Mouse (Mus musculus): ENCODE data around the gene Serpina1d.
"Not testable (repeated sequence)": the region's sequence is repeated elsewhere in the genome, so short reads cannot be mapped to it uniquely, and the experiment has no call there.

The Serpina1d gene

DNA sequence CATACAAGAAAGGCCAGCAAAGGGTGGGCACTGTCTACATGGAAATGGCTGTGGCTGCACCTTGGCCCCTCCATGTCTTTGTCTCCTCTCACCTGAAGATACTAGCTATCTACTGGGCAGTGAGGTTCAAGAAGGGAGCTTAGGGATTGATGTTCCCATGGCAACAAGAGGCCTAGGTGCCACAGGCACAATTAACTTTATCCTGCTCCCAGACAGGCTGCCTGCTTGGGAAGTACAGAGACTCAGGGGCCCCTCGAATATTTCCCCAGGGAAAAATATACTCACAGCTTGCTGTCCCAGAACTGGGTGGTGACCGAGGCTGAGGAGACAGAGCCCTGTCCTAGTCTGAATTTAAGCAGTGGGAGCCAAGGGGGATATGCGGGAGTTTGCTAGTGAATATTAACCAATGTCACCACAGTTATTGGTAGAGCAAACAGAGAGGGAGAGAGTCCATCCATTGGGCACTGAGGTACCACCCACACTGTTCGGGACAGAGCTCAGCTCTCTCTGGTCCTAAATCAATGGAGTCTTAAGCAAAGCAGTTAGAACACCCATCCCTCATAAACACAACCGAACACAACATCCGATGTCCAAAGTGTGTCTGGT is at the start of gene Serpina1d:
Gene Serpina1d, minus strand, starts transcription at position 347 of the 606 bp plus-strand sequence.
- DNase-seq (ENCODE audit: low read depth) = not testable (repeated sequence)

DNA sequence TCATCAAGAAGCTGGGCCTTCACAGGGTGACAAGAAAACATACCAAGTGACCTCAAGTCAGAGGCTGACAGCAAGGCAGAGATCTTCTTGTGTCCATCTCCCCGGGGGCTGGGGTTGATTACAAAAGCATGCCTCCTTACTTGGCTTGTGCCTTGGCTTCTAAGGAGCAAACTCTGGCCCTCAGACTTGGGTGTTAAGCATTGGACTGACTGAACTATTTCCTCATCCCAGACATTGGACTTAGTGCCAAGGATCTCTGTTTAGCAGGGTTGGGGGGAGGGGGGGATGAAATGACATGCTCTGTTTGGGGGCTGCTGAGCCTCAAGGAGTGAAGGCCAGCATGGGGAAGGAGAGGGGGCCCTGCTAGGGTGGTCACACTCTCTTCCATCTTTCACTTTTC is 2.8 kb downstream of the Serpina1d start:
- DNase-seq (ENCODE audit: low read depth) = not testable (repeated sequence)

DNA sequence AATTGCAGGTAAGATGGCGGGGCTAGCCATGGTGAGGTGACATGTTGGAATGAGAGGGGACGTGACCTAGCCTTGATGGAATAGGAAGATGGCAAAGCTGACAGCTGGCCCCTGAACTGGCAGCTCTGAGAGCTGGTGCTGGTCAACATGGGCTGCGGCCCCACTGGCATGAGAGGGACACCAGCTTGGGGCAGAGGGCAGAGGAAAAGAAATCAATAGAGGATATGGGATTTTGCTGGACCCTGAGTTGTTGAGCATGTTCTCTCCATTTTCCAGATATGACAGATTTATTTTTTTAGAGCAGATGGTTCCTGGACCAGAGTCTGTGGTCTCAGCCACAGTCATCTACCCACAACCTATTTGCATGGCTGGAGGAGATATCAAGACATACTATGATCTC is 10.3 kb downstream of the Serpina1d start:
- not testable (repeated sequence) for DNase-seq (ENCODE audit: low read depth)

DNA sequence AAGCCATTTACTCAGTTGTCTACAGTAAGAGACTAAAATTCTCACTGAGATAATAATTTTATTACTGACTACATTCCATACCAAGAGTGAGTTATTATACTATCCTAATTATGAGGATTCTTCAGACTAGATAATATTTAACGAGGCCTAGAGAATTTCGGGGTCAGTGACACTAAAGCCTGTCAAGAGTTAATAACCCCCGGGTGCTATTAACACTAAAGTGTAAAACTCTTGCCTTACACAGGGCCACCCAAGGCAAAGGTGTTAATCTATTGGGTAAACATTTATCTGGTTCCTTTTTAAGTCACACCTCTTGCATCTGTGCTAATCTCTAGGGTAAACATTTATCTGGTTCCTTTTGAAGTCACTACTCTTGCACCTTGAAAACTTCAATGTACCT is 13.1 kb downstream of the Serpina1d start:
- not testable (repeated sequence) for DNase-seq (ENCODE audit: low read depth)

DNA sequence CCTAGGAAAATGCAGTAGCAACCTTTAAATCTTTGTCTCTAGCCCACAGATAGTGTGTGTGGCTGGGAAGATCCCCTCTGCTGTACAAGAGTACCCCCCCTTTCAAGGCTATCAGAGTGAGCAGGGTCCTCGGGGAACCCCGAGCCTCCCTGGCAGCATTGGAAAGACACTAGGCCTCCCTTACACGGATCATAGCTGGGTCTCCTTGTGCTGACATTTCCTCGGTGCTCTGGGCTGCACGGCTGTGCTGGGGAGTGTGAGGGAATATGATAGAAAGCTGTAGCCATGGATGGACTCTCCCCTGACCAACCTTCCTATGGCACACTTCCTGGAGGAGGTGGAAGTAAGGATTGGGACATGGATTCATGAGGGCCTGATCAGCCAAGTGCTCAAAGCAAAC is 27.4 kb downstream of the Serpina1d start:
- DNase-seq (ENCODE audit: low read depth) = not testable (repeated sequence)

DNA sequence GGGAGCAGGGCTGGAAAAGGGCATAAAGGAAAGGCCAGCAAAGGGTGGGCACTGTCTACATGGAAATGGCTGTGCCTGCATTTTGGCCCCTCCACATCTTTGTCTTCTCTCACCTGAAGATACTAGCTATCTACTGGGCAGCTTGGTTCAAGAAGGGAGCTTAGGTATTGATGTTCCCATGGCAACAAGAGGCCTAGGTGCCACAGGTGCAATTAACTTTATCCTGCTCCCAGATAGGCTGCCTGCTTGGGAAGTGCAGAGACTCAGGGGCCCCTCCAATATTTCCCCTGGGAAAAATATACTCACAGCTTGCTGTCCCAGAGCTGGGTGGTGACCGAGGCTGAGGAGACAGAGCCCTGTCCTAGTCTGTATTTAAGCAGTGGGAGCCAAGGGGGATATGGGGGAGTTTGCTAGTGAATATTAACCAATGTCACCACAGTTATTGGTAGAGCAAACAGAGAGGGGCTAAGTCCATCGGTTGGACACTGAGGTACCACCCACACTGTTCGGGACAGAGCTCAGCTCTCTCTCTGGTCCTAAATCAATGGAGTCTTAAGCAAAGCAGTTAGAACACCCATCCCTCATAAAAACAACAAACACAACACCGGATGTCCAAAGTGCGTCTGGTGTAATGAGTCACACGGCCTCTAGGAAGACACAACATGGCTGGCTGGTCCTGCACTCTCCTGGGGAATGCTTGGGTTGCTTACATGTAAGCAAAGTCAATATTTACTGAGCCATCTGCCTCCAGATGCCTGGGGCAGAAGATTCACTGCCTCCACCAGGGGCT is 35.4 kb downstream of the Serpina1d start:
- DNase-seq (ENCODE audit: low read depth) = not testable (repeated sequence)

DNA sequence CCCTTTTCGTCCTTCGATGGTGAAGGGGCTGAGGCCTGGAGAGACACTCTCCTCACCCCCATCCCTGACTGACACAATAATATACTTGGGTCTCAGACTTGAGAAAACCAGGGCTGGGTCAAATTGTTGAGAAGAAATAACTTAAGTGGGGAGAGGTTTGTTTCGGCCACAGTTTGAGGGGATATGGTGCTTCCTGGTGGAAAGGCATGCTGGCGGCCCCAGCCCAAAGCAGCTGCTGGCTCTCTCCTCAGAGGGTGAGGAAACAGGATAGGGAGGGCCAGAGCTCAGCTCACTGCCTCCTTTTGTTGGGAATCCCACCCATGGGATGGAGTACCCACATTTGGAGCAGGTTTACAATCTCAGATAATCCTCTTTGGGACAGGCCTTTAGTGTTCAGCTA is 37.8 kb downstream of the Serpina1d start:
- DNase-seq (ENCODE audit: low read depth) = not testable (repeated sequence)

DNA sequence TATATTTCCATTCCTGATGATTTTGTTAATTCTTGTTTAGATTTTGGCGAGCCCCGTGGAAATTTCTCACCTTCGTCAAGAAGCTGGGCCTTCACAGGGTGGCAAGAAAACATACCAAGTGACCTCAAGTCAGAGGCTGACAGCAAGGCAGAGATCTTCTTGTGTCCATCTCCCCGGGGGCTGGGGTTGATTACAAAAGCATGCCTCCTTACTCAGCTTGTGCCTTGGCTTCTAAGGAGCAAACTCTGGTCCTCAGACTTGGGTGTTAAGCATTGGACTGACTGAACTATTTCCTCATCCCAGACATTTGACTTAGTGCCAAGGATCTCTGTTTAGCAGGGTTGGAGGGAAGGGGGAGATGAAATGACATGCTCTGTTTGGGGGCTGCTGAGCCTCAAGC is 38.3 kb downstream of the Serpina1d start:
- not testable (repeated sequence) for DNase-seq (ENCODE audit: low read depth)
